Mouse (Mus musculus): ENCODE measurements around the gene Gm11114.

Gene Gm11114

DNA sequence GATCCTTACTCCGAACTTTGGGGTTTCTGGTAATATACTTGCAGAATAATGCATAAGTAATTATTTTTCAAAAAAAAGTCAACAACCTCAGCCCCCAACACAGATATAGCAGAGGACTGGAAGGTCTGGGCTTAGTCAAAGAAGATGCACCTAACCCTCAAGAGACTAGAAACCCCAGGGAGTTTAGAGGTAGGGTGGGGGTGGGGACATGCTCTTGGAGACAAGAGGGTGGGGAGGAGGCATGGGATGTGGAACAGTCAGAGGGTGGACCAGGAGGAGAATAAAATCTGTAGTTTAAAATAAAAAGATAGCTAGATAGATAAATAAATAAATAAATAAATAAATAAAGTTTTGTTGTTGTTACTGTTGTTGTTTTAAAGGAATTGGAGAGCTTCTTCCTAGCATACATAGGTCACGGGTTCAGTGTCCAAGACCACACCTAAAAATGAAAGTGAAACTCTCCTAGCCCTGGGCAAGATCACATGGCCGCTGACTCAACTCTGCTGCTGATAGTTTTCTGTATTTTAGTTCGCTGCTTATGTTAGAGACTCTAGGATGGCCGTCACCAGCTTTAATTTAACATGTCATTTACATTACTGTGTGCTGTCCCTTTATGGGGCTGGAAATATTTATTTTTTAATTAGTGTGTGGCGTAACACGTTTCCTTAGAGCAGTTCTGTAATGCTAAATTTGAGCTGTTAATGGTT lies 44.7 kb downstream of the Gm11114 start:
- intact Hi-C loops (cut with DNase I): no loop called here

Data from adrenal gland (tissue).